Mouse (Mus musculus): ENCODE results near the gene Pank4. TPM values are rescaled to one million over a fixed set of nuclear protein-coding genes. Genes with fewer than 3 reads are reported as not detected.

Pank4 gene
- polyA plus RNA-seq, 1 experiment = 37.5 TPM

GRCm38 (mm10) chr4:154925413-154925812 lies 38.5 kb upstream of the Pank4 start:
- TF ChIP-seq CTCF (conservative IDR thresholded peaks at IDR 0.05; ENCODE audit: insufficient read depth, insufficient read length, low read depth, low read length) (peak; percentile 49), POLR2A (IDR thresholded peaks at IDR 0.05; ENCODE audit: low read depth, low read length) (no peak)
- H3K4me3 ChIP-seq (ENCODE audit: insufficient read depth, low read depth, low read length) = no peak overlapping the region
- no peaks in the 10 kb centered on the region for H3K27me3 ChIP-seq (replicated peaks; ENCODE audit: control insufficient read depth, insufficient read depth, low read length)
- 56% methylated on average over 4 of the region's 4 CpGs for WGBS
- no peak overlapping the region for H3K27ac ChIP-seq (ENCODE audit: insufficient read depth, low read depth, low read length)
- no peaks in the 10 kb centered on the region for H3K36me3 ChIP-seq (ENCODE audit: control insufficient read depth, insufficient read depth, low read length)
- no peaks in the 10 kb centered on the region for H3K4me1 ChIP-seq (ENCODE audit: control insufficient read depth, insufficient read depth, low read length)
- peak; percentile 23 for DNase-seq

DNA sequence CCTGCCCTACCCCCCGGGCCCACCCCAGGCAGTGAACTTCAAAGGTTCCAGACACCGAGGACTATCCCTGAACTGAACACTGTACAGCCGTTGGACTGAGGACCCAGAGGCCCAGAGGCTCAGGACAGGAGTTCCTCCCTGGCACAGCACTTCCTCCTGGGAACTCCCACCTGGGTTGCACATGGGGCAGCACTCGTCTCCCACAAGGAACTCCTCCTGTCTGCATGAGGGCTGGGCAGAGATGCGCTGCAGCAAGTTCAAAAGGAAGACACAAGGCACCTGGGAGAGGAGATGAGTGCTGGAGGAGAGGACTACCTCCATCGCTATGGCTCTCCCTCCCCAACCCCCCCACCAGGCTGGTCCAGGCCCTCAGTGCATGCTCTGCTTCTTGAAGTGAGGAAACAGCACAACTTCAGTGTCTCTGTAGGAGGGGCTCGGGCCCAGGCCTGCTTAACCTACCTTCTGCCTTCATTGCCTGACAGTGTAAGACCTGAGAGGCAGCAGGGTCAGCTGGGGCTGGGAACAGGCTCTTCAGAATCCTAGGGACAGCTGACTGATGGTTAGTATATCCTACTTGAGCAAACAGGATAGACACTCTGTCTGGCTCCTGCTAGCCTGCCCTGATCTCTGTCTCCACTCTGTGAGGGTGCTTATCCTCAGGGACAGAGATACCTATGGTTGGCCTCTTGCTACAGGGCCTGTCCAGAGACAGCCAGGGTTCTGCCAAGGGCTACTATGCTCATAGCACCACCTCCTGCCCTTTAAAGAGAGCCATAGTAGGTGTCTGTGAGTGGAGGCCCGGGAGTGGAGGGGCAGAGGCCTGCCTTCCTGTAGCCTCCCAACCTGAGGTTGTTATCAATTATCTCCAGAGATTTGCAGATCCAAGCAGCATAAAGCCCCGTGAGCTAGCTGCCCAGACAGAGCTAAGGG lies 36.7 kb upstream of the Pank4 start:
- Histone ChIP-seq H3K4me3 (ENCODE audit: insufficient read depth, low read depth, low read length) (peak overlapping the region; percentile 46), H3K27ac (ENCODE audit: insufficient read depth, low read depth, low read length) (peak overlapping the region; percentile 66), H3K27me3 (replicated peaks; ENCODE audit: control insufficient read depth, insufficient read depth, low read length) (no peaks in the 10 kb centered on the region), H3K36me3 (ENCODE audit: control insufficient read depth, insufficient read depth, low read length) (no peaks in the 10 kb centered on the region), H3K4me1 (ENCODE audit: control insufficient read depth, insufficient read depth, low read length) (no peaks in the 10 kb centered on the region)
- 63% methylated on average over 9 of the region's 9 CpGs for WGBS
- no peak for DNase-seq
- TF ChIP-seq POLR2A (IDR thresholded peaks at IDR 0.05; ENCODE audit: low read depth, low read length) (no peak), CTCF (conservative IDR thresholded peaks at IDR 0.05; ENCODE audit: insufficient read depth, insufficient read length, low read depth, low read length) (no peak)

GRCm38 (mm10) chr4:154927899-154928337 lies 36.0 kb upstream of the Pank4 start:
- TF ChIP-seq POLR2A (IDR thresholded peaks at IDR 0.05; ENCODE audit: low read depth, low read length) (no peak), CTCF (conservative IDR thresholded peaks at IDR 0.05; ENCODE audit: insufficient read depth, insufficient read length, low read depth, low read length) (no peak)
- WGBS = 44% methylated on average over 5 of the region's 5 CpGs
- H3K4me3 ChIP-seq (ENCODE audit: insufficient read depth, low read depth, low read length) = peak overlapping the region; percentile 46
- DNase-seq = peak; percentile 60
- peak overlapping the region; percentile 66 for H3K27ac ChIP-seq (ENCODE audit: insufficient read depth, low read depth, low read length)
- no peaks in the 10 kb centered on the region for H3K27me3 ChIP-seq (replicated peaks; ENCODE audit: control insufficient read depth, insufficient read depth, low read length)
- H3K36me3 ChIP-seq (ENCODE audit: control insufficient read depth, insufficient read depth, low read length) = no peaks in the 10 kb centered on the region
- no peaks in the 10 kb centered on the region for H3K4me1 ChIP-seq (ENCODE audit: control insufficient read depth, insufficient read depth, low read length)

GRCm38 (mm10) chr4:154928395-154929087 lies 35.4 kb upstream of the Pank4 start, which contains the start of gene Tnfrsf14:
Tnfrsf14 (minus strand) TSS chr4:154928563.
- DNase-seq = no peak
- Histone ChIP-seq H3K4me3 (ENCODE audit: insufficient read depth, low read depth, low read length) (peak within 1 kb of the TSS; percentile 46), H3K27me3 (replicated peaks; ENCODE audit: control insufficient read depth, insufficient read depth, low read length) (no peaks in the 10 kb centered on the region), H3K4me1 (ENCODE audit: control insufficient read depth, insufficient read depth, low read length) (no peaks in the 10 kb centered on the region), H3K27ac (ENCODE audit: insufficient read depth, low read depth, low read length) (peak within 1 kb of the TSS; percentile 66), H3K36me3 (ENCODE audit: control insufficient read depth, insufficient read depth, low read length) (no peaks in the 10 kb centered on the region)
- 55% methylated on average over 12 of the region's 12 CpGs for WGBS
- TF ChIP-seq POLR2A (IDR thresholded peaks at IDR 0.05; ENCODE audit: low read depth, low read length) (no peak), CTCF (conservative IDR thresholded peaks at IDR 0.05; ENCODE audit: insufficient read depth, insufficient read length, low read depth, low read length) (no peak)

GRCm38 (mm10) chr4:154929088-154929660 lies 34.7 kb upstream of the Pank4 start:
- Histone ChIP-seq H3K27me3 (replicated peaks; ENCODE audit: control insufficient read depth, insufficient read depth, low read length) (no peaks in the 10 kb centered on the region), H3K4me3 (ENCODE audit: insufficient read depth, low read depth, low read length) (no peak overlapping the region), H3K36me3 (ENCODE audit: control insufficient read depth, insufficient read depth, low read length) (no peaks in the 10 kb centered on the region), H3K27ac (ENCODE audit: insufficient read depth, low read depth, low read length) (no peak overlapping the region), H3K4me1 (ENCODE audit: control insufficient read depth, insufficient read depth, low read length) (no peaks in the 10 kb centered on the region)
- no peak for TF ChIP-seq CTCF (conservative IDR thresholded peaks at IDR 0.05; ENCODE audit: insufficient read depth, insufficient read length, low read depth, low read length)
- TF ChIP-seq POLR2A (IDR thresholded peaks at IDR 0.05; ENCODE audit: low read depth, low read length) = no peak
- WGBS = 66% methylated on average over 12 of the region's 12 CpGs
- peak; percentile 51 for DNase-seq

DNA sequence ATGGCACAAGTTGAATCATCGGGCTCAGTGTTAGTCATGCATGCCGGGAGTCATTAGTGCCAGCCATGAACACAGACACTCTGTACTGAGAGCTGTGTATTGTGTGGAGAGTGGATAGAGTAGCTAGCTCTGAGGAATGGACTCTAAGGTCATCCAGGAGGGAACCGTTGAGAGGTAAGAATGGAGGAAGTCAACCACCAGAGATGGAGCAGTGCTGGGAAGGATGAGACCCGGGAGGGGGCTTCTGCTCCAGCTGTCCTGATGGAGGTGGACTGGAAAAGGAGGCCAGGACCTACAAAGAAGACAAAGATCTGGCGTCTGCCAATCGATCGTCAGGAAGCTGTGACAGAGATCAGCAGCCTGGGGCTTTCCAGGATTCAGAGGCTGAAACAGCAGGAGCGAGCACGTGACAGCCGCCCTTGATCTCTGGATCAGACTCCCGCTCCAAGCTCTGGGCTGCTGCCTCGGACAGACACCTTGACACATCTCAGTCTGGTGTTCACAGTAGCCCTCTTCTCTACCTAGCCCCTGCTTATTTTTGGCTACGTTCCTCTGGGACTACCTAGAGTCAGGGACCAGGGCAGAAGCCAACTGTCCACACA lies 30.5 kb upstream of the Pank4 start:
- DNase-seq = no peak
- no peaks in the 10 kb centered on the region for H3K27me3 ChIP-seq (replicated peaks; ENCODE audit: control insufficient read depth, insufficient read depth, low read length)
- no peak for TF ChIP-seq CTCF (conservative IDR thresholded peaks at IDR 0.05; ENCODE audit: insufficient read depth, insufficient read length, low read depth, low read length)
- no peak for TF ChIP-seq POLR2A (IDR thresholded peaks at IDR 0.05; ENCODE audit: low read depth, low read length)
- H3K36me3 ChIP-seq (ENCODE audit: control insufficient read depth, insufficient read depth, low read length) = no peaks in the 10 kb centered on the region
- H3K4me1 ChIP-seq (ENCODE audit: control insufficient read depth, insufficient read depth, low read length) = no peaks in the 10 kb centered on the region
- no peak overlapping the region for H3K27ac ChIP-seq (ENCODE audit: insufficient read depth, low read depth, low read length)
- WGBS = 57% methylated on average over 13 of the region's 13 CpGs
- no peak overlapping the region for H3K4me3 ChIP-seq (ENCODE audit: insufficient read depth, low read depth, low read length)
